Comparison of ENCODE assay signal across 16 mouse cellular contexts in genomic region chr19:53554981-53555616, GRCm38 (mm10). TPM values are rescaled to one million over a fixed set of nuclear protein-coding genes. Genes with fewer than 3 reads are reported as not detected.
DNase-seq lines count a peak whose midpoint lies in the region; ATAC-seq and TF ChIP-seq lines count a peak whose summit lies in the region.
"Had no signal": no experiment of that assay in that cellular context is flagged by ENCODE, and none has a peak within 500 bp of the region (broad histone marks: within the 10 kb centered on the region; RNA-seq: fewer than 3 reads in every experiment).

No protein-coding gene starts in this region.

- ATAC-seq in liver, embryonic 15.5 days (ENCODE audit: insufficient read depth), result no peak

- 71% methylated on average over 5 of the region's 5 CpGs for WGBS in heart, embryonic 10.5 days
- 51% methylated on average over 5 of the region's 5 CpGs for WGBS in liver, embryonic 15.5 days (ENCODE audit: insufficient replicate concordance)

- no peak overlapping the region for H3K4me2 ChIP-seq in liver, embryonic 15.5 days
- H3K4me2 ChIP-seq: limb, embryonic 12.5 days; midbrain, embryonic 12.5 days; stomach, embryonic 15.5 days had no signal

- H3K79me3 ChIP-seq in C2C12 (ENCODE audit: low read depth), result no peaks in the 10 kb centered on the region

- H3K9me3 ChIP-seq in heart, embryonic 10.5 days, result no peaks in the 10 kb centered on the region
- H3K9me3 ChIP-seq in liver, embryonic 15.5 days (replicated peaks), result no peaks in the 10 kb centered on the region
- H3K9me3 ChIP-seq: limb, embryonic 12.5 days; midbrain, embryonic 12.5 days; stomach, embryonic 15.5 days had no signal

- H3K27ac ChIP-seq in heart, embryonic 10.5 days, result peak overlapping the region; percentile 16; the same call in 1 of the 2 replicates
- peak overlapping the region; percentile 82 for H3K27ac ChIP-seq in embryonic fibroblast, embryonic 13.5 days (ENCODE audit: insufficient read depth, low read length)
- H3K27ac ChIP-seq in liver, embryonic 15.5 days (replicated peaks), result peak overlapping the region; percentile 5; the same call in 1 of the 2 replicates
- H3K27ac ChIP-seq: limb, embryonic 12.5 days; midbrain, embryonic 12.5 days; stomach, embryonic 15.5 days had no signal

- H3K4me1 ChIP-seq in heart, embryonic 10.5 days, result peaks cover 51% of the 10 kb centered on the region
- peaks cover 29% of the 10 kb centered on the region for H3K4me1 ChIP-seq in embryonic fibroblast, embryonic 13.5 days (ENCODE audit: control insufficient read depth, insufficient read depth, low read length)
- peaks cover 32% of the 10 kb centered on the region for H3K4me1 ChIP-seq in liver, embryonic 15.5 days (replicated peaks)

- intact Hi-C loops in heart, postnatal 36 days (cut with DNase I), result no loop called here

- no peak for TF ChIP-seq CTCF in C2C12 (IDR thresholded peaks at IDR 0.05; ENCODE audit: control insufficient read depth, insufficient read depth, insufficient read length)
- no peak for TF ChIP-seq CTCF in embryonic fibroblast, embryonic 13.5 days (IDR thresholded peaks at IDR 0.05; ENCODE audit: borderline replicate concordance, insufficient read depth, low read length)

- no peak overlapping the region for H3K4me3 ChIP-seq in heart, embryonic 10.5 days
- no peak overlapping the region for H3K4me3 ChIP-seq in C2C12 (ENCODE audit: insufficient read depth, poor library complexity, severe bottlenecking)
- H3K4me3 ChIP-seq in embryonic fibroblast, embryonic 13.5 days (ENCODE audit: insufficient read depth, low read length), result no peak overlapping the region
- H3K4me3 ChIP-seq in liver, embryonic 15.5 days (replicated peaks), result no peak overlapping the region
- H3K4me3 ChIP-seq: limb, embryonic 12.5 days; midbrain, embryonic 12.5 days; stomach, embryonic 15.5 days had no signal

- TF ChIP-seq POLR2A in embryonic fibroblast, embryonic 13.5 days (IDR thresholded peaks at IDR 0.05; ENCODE audit: low read depth, low read length), result no peak

- no peak overlapping the region for H3ac ChIP-seq in C2C12 (ENCODE audit: control insufficient read depth, insufficient read length, low read depth)

- no peak overlapping the region for H3K9ac ChIP-seq in liver, embryonic 15.5 days
- H3K9ac ChIP-seq: limb, embryonic 12.5 days; midbrain, embryonic 12.5 days; stomach, embryonic 15.5 days had no signal

- DNase-seq in heart, embryonic 10.5 days (ENCODE audit: low spot score), result no peak
- DNase-seq in heart, postnatal 36 days, result no peak
- no peak for DNase-seq in natural killer cell, adult 2 months (ENCODE audit: low spot score in 2 of 2)
- DNase-seq in adrenal gland, postnatal 25 days, result no peak
- DNase-seq in left cerebral cortex, adult 9 months (ENCODE audit: low spot score in 2 of 2), result no peak
- DNase-seq: B cell, adult 2 months; cerebellum, adult 8-10 months; heart, adult 18-20 months; lung, postnatal 14 days; thymus, postnatal 36 days had no signal

- no peaks in the 10 kb centered on the region for H3K79me2 ChIP-seq in C2C12 (ENCODE audit: control insufficient read depth, insufficient read depth)

- no peaks in the 10 kb centered on the region for H3K27me3 ChIP-seq in heart, embryonic 10.5 days (ENCODE audit: insufficient read depth, poor library complexity, severe bottlenecking)
- no peaks in the 10 kb centered on the region for H3K27me3 ChIP-seq in C2C12 (ENCODE audit: control insufficient read depth, insufficient read depth, insufficient read length)
- no peaks in the 10 kb centered on the region for H3K27me3 ChIP-seq in liver, embryonic 15.5 days
- H3K27me3 ChIP-seq: limb, embryonic 12.5 days; midbrain, embryonic 12.5 days; stomach, embryonic 15.5 days had no signal

- no peaks in the 10 kb centered on the region for H3K36me3 ChIP-seq in heart, embryonic 10.5 days
- H3K36me3 ChIP-seq in C2C12 (ENCODE audit: control insufficient read depth, insufficient read depth), result no peaks in the 10 kb centered on the region
- no peaks in the 10 kb centered on the region for H3K36me3 ChIP-seq in liver, embryonic 15.5 days (replicated peaks)
- H3K36me3 ChIP-seq: limb, embryonic 12.5 days; midbrain, embryonic 12.5 days; stomach, embryonic 15.5 days had no signal

TF ChIP-seq in C2C12, 6 proteins besides CTCF, POLR2A, EP300 and RAD21:
- TF ChIP-seq FOSL1 (IDR thresholded peaks at IDR 0.05; ENCODE audit: insufficient read depth, low read length, poor library complexity, severe bottlenecking) (peak; percentile 36), USF1 (IDR thresholded peaks at IDR 0.05; ENCODE audit: low read depth) (no peak), MAX (IDR thresholded peaks at IDR 0.05) (no peak)

RNA-seq across cellular contexts. Expression of gene Dusp5, which starts 26.2 kb away (rescaled TPM):
- polyA plus RNA-seq in heart, embryonic 10.5 days (2016; fragmentation: Nextera tagmentation; extraction: Ambion mirVana), result 11.9 and 15.9 TPM in 2 replicates
- 10 to 100 TPM in 1 of 2 experiments, 1 to 10 TPM in 1; 4.1 to 12.8 TPM for total RNA-seq in heart, postnatal 36 days (2021)
- 22.5 TPM for polyA plus RNA-seq in C2C12 (2012; fragmentation: generic; extraction: Trizol)
- 19.5 and 40.5 TPM in 2 replicates for polyA plus RNA-seq in embryonic fibroblast, embryonic 13.5 days (2011; ENCODE audit: insufficient read length, low read depth, missing spikeins)
- polyA plus RNA-seq in liver, embryonic 15.5 days (2015; fragmentation: Nextera tagmentation; extraction: Ambion mirVana), result 2.0 and 2.4 TPM in 2 replicates
- 6.0 and 11.3 TPM in 2 replicates for total RNA-seq in adrenal gland, postnatal 25 days (2021)

RNA-seq across cellular contexts. Expression of gene Nutf2-ps1, which starts 33.8 kb away (rescaled TPM):
- 373 and 457 TPM in 2 replicates for polyA plus RNA-seq in heart, embryonic 10.5 days (2016; fragmentation: Nextera tagmentation; extraction: Ambion mirVana)
- total RNA-seq in heart, postnatal 36 days (2021), result 10 to 100 TPM; 68.3 to 78.2 TPM
- 17.0 TPM for polyA plus RNA-seq in C2C12 (2012; fragmentation: generic; extraction: Trizol)
- 153 and 193 TPM in 2 replicates for polyA plus RNA-seq in embryonic fibroblast, embryonic 13.5 days (2011; ENCODE audit: insufficient read length, low read depth, missing spikeins)
- 159 and 171 TPM in 2 replicates for polyA plus RNA-seq in liver, embryonic 15.5 days (2015; fragmentation: Nextera tagmentation; extraction: Ambion mirVana)
- total RNA-seq in adrenal gland, postnatal 25 days (2021), result 52.6 and 90.3 TPM in 2 replicates

RNA-seq across cellular contexts. Expression of gene Smc3, which starts 45.1 kb away (rescaled TPM):
- 47.0 and 64.8 TPM in 2 replicates for polyA plus RNA-seq in heart, embryonic 10.5 days (2016; fragmentation: Nextera tagmentation; extraction: Ambion mirVana)
- 10 to 100 TPM; 22.8 to 23.7 TPM for total RNA-seq in heart, postnatal 36 days (2021)
- polyA plus RNA-seq in C2C12 (2012; fragmentation: generic; extraction: Trizol), result 10.1 TPM
- 54.2 and 67.8 TPM in 2 replicates for polyA plus RNA-seq in embryonic fibroblast, embryonic 13.5 days (2011; ENCODE audit: insufficient read length, low read depth, missing spikeins)
- 28.7 and 31.0 TPM in 2 replicates for polyA plus RNA-seq in liver, embryonic 15.5 days (2015; fragmentation: Nextera tagmentation; extraction: Ambion mirVana)
- total RNA-seq in adrenal gland, postnatal 25 days (2021), result 39.2 and 43.3 TPM in 2 replicates

Comparison
In these comparisons a context has a peak if more than half of its experiments do, and no peak if none do; other contexts are left out.
1. H3K27ac ChIP-seq: peak in every context shown above with its lines; median percentile 82 in embryonic fibroblast, embryonic 13.5 days; 16 in heart, embryonic 10.5 days; 5 in liver, embryonic 15.5 days.